ENCODE assay signal across 8 mouse cellular contexts in the genomic region with DNA sequence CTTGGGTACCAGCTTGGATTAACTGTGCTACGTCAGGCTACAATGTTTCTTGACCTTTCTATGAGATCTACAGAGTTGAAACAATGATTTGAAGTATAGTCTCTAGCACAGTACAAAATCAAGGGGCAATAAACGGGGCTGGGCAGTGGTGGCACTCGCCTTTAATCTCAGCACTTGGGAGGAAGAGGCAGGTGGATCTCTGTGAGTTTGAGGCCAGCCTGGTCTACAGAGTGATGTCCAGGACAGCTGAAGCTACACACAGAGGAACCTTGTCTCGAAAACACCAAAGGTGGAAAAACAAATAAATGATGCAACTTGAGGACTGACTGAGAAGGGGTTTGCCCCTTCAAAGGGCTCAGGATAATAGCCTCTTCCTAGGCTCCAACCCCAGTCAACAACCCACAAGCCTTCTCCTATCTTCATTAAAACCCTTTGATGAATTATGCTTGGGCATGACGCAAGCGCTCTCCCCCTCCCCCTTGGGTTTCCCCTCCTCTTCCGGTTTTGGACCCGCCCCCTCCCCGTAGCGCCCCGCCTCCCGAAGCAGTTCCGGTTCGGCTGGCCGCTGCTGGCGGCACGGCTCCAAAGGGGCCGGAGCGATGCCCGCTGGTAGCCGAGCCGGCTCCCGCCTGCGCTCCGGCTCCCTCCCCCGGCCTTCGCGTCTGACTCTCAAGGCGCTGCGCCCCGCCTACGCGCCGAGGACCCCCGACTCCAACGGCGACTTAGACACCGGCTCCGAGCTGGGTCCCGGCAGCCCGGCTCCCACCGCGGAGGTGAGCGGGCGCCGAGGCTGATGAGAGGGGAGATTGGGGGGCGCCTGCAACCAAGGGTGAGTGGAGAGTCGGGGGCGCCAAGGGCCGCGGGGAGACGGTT. TPM values are rescaled to one million over a fixed set of nuclear protein-coding genes. Genes with fewer than 3 reads are reported as not detected.
DNase-seq lines count a peak whose midpoint lies in the region; ATAC-seq and TF ChIP-seq lines count a peak whose summit lies in the region.

A gene (plus strand): TSS at position 524 of the 873 bp plus-strand sequence.

- H3K4me1 ChIP-seq in lung, embryonic 14.5 days (ENCODE audit: insufficient read depth): peaks cover 6% of the 10 kb centered on the region; the same call in 1 of the 2 replicates

- peak within 1 kb of the TSS; percentile 81 for H3K4me3 ChIP-seq in layer of hippocampus, adult 2 months
- peak within 1 kb of the TSS; percentile 98 for H3K4me3 ChIP-seq in lung, embryonic 14.5 days (ENCODE audit: low read depth, low read length)

- WGBS in lung, embryonic 14.5 days: 6% methylated on average over 52 of the region's 52 CpGs

- H3K36me3 ChIP-seq in lung, embryonic 14.5 days (ENCODE audit: insufficient read depth): no peaks in the 10 kb centered on the region

- peak; percentile 83 for DNase-seq in MN1 (ENCODE audit: low spot score)
- peak; percentile 86 for DNase-seq in cerebellum, adult 8-10 months
- DNase-seq in forelimb bud, embryonic 11.5 days (ENCODE audit: low read depth, low spot score): peak; percentile 82
- peak; percentile 88 for DNase-seq in heart, postnatal 4 days
- DNase-seq in layer of hippocampus, adult 2 months (ENCODE audit: low spot score in 2 of 2): peak; percentile 86 to 89
- DNase-seq in lung, embryonic 14.5 days: peak; percentile 91
- DNase-seq in thymus, adult 18-20 months: peak; percentile 62 to 64

- H3K27ac ChIP-seq in layer of hippocampus, adult 2 months: peak within 1 kb of the TSS; percentile 95
- H3K27ac ChIP-seq in lung, embryonic 14.5 days (ENCODE audit: low read depth): peak within 1 kb of the TSS; percentile 84

- H3K9me3 ChIP-seq in lung, embryonic 14.5 days (ENCODE audit: low read depth, low read length): no peaks in the 10 kb centered on the region

- TF ChIP-seq CTCF in layer of hippocampus, adult 2 months (conservative IDR thresholded peaks at IDR 0.05): no peak
- no peak for TF ChIP-seq CTCF in lung, embryonic 14.5 days (IDR thresholded peaks at IDR 0.05; ENCODE audit: low read depth)

- no peaks in the 10 kb centered on the region for H3K27me3 ChIP-seq in lung, embryonic 14.5 days (ENCODE audit: insufficient read depth, low read length)

- H3K4me2 ChIP-seq in lung, embryonic 14.5 days: peak within 1 kb of the TSS; percentile 73

- H3K9ac ChIP-seq in lung, embryonic 14.5 days: peak within 1 kb of the TSS; percentile 88

- peak; percentile 86 for ATAC-seq in lung, embryonic 14.5 days (ENCODE audit: insufficient read depth)
- ATAC-seq in neutrophil, adult 5-6 weeks (ENCODE audit: extremely low read depth, insufficient number of reproducible peaks, low FRiP score, poor library complexity, severe bottlenecking): peak; percentile 83

RNA-seq across cellular contexts. Expression of the gene that starts here (rescaled TPM):
- total RNA-seq in heart, postnatal 4 days (2021): 10 to 100 TPM; 26.1 to 27.4 TPM
- 10 to 100 TPM; 79.3 to 82.6 TPM for total RNA-seq in layer of hippocampus, adult 2 months (2021)
- polyA plus RNA-seq in lung, embryonic 14.5 days (2014; fragmentation: Nextera tagmentation; extraction: Ambion mirVana): 8.5 and 9.9 TPM in 2 replicates
- total RNA-seq in neutrophil, adult 5-6 weeks (2017): 20.5 and 22.8 TPM in 2 replicates

Comparison
In these comparisons a context has a peak if more than half of its experiments do, and no peak if none do; other contexts are left out.
1. Peak in every context shown above with its lines: DNase-seq, ATAC-seq, H3K4me3 ChIP-seq and H3K27ac ChIP-seq.